Mouse (Mus musculus): ENCODE measurements at regions not wholly inside any gene's neighbourhood (a gene's known extent, or its start where the extent isn't known, plus 50 kb on each side); places are given as distances from the start of the nearest gene placed in this dataset.

GRCm38 (mm10) chr17:4461541-4461940 is 532.6 kb upstream of the Arid1b start:
- Histone ChIP-seq H3K9me3 (ENCODE audit: control insufficient read depth) (no peaks in the 10 kb centered on the region), H3K4me3 (ENCODE audit: low read depth, low read length) (no peak overlapping the region), H3K27me3 (replicated peaks; ENCODE audit: control insufficient read depth, insufficient read depth, low read length) (no peaks in the 10 kb centered on the region), H3K4me2 (replicated peaks; ENCODE audit: low read depth) (no peak overlapping the region), H3K36me3 (ENCODE audit: control insufficient read depth, insufficient read depth) (no peaks in the 10 kb centered on the region), H3K9ac (ENCODE audit: low read depth, low read length) (no peak overlapping the region), H3K27ac (ENCODE audit: low read depth, low read length) (no peak overlapping the region), H3K4me1 (replicated peaks; ENCODE audit: control insufficient read depth, insufficient read depth, low read length) (no peaks in the 10 kb centered on the region)
- no peak for TF ChIP-seq CTCF (IDR thresholded peaks at IDR 0.05; ENCODE audit: low read depth)
- WGBS, result 84% methylated on average over 2 of the region's 2 CpGs
- no peak for ATAC-seq

- Histone ChIP-seq H3K9ac (ENCODE audit: low read depth, low read length) (no peak overlapping the region), H3K4me1 (replicated peaks; ENCODE audit: control insufficient read depth, insufficient read depth, low read length) (no peaks in the 10 kb centered on the region), H3K36me3 (ENCODE audit: control insufficient read depth, insufficient read depth) (no peaks in the 10 kb centered on the region), H3K4me2 (replicated peaks; ENCODE audit: low read depth) (no peak overlapping the region), H3K27me3 (replicated peaks; ENCODE audit: control insufficient read depth, insufficient read depth, low read length) (no peaks in the 10 kb centered on the region), H3K9me3 (ENCODE audit: control insufficient read depth) (no peaks in the 10 kb centered on the region), H3K4me3 (ENCODE audit: low read depth, low read length) (no peak overlapping the region), H3K27ac (ENCODE audit: low read depth, low read length) (no peak overlapping the region)
- no peak for TF ChIP-seq CTCF (IDR thresholded peaks at IDR 0.05; ENCODE audit: low read depth)
- 68% methylated on average over 2 of the region's 2 CpGs for WGBS
- no peak for ATAC-seq
Observed at GRCm38 (mm10) chr17:4464286-4464880, 529.7 kb upstream of the Arid1b start.

- no peak overlapping the region for H3K27ac ChIP-seq (ENCODE audit: low read depth, low read length)
- no peak overlapping the region for H3K9ac ChIP-seq (ENCODE audit: low read depth, low read length)
- ATAC-seq, result no peak
- no peaks in the 10 kb centered on the region for H3K36me3 ChIP-seq (ENCODE audit: control insufficient read depth, insufficient read depth)
- H3K9me3 ChIP-seq (ENCODE audit: control insufficient read depth), result no peaks in the 10 kb centered on the region
- H3K4me3 ChIP-seq (ENCODE audit: low read depth, low read length), result no peak overlapping the region
- no peaks in the 10 kb centered on the region for H3K27me3 ChIP-seq (replicated peaks; ENCODE audit: control insufficient read depth, insufficient read depth, low read length)
- 89% methylated on average over 6 of the region's 6 CpGs for WGBS
- H3K4me1 ChIP-seq (replicated peaks; ENCODE audit: control insufficient read depth, insufficient read depth, low read length), result no peaks in the 10 kb centered on the region
- H3K4me2 ChIP-seq (replicated peaks; ENCODE audit: low read depth), result no peak overlapping the region
- TF ChIP-seq CTCF (IDR thresholded peaks at IDR 0.05; ENCODE audit: low read depth), result no peak
Observed at GRCm38 (mm10) chr17:4465741-4466140, 528.4 kb upstream of the Arid1b start.

- Histone ChIP-seq H3K4me3 (ENCODE audit: low read depth, low read length) (no peak overlapping the region), H3K27me3 (replicated peaks; ENCODE audit: control insufficient read depth, insufficient read depth, low read length) (no peaks in the 10 kb centered on the region), H3K27ac (ENCODE audit: low read depth, low read length) (no peak overlapping the region), H3K4me2 (replicated peaks; ENCODE audit: low read depth) (no peak overlapping the region), H3K36me3 (ENCODE audit: control insufficient read depth, insufficient read depth) (no peaks in the 10 kb centered on the region), H3K9me3 (ENCODE audit: control insufficient read depth) (no peaks in the 10 kb centered on the region), H3K4me1 (replicated peaks; ENCODE audit: control insufficient read depth, insufficient read depth, low read length) (no peaks in the 10 kb centered on the region), H3K9ac (ENCODE audit: low read depth, low read length) (no peak overlapping the region)
- no peak for ATAC-seq
- WGBS, result 67% methylated on average over 5 of the region's 5 CpGs
- no peak for TF ChIP-seq CTCF (IDR thresholded peaks at IDR 0.05; ENCODE audit: low read depth)
Observed at GRCm38 (mm10) chr17:4472412-4472811, 521.7 kb upstream of the Arid1b start.

GRCm38 (mm10) chr17:4474350-4474749 is 519.8 kb upstream of the Arid1b start:
- H3K4me1 ChIP-seq (replicated peaks; ENCODE audit: control insufficient read depth, insufficient read depth, low read length), result no peaks in the 10 kb centered on the region
- no peak overlapping the region for H3K4me2 ChIP-seq (replicated peaks; ENCODE audit: low read depth)
- H3K27ac ChIP-seq (ENCODE audit: low read depth, low read length), result no peak overlapping the region
- ATAC-seq, result no peak
- no peak overlapping the region for H3K4me3 ChIP-seq (ENCODE audit: low read depth, low read length)
- TF ChIP-seq CTCF (IDR thresholded peaks at IDR 0.05; ENCODE audit: low read depth), result no peak
- H3K9me3 ChIP-seq (ENCODE audit: control insufficient read depth), result no peaks in the 10 kb centered on the region
- 85% methylated on average over 5 of the region's 5 CpGs for WGBS
- no peaks in the 10 kb centered on the region for H3K36me3 ChIP-seq (ENCODE audit: control insufficient read depth, insufficient read depth)
- no peaks in the 10 kb centered on the region for H3K27me3 ChIP-seq (replicated peaks; ENCODE audit: control insufficient read depth, insufficient read depth, low read length)
- H3K9ac ChIP-seq (ENCODE audit: low read depth, low read length), result no peak overlapping the region

GRCm38 (mm10) chr17:4475665-4476064 is 518.5 kb upstream of the Arid1b start:
- Histone ChIP-seq H3K27me3 (replicated peaks; ENCODE audit: control insufficient read depth, insufficient read depth, low read length) (no peaks in the 10 kb centered on the region), H3K27ac (ENCODE audit: low read depth, low read length) (no peak overlapping the region), H3K4me3 (ENCODE audit: low read depth, low read length) (no peak overlapping the region), H3K4me1 (replicated peaks; ENCODE audit: control insufficient read depth, insufficient read depth, low read length) (no peaks in the 10 kb centered on the region), H3K9me3 (ENCODE audit: control insufficient read depth) (no peaks in the 10 kb centered on the region), H3K4me2 (replicated peaks; ENCODE audit: low read depth) (no peak overlapping the region), H3K9ac (ENCODE audit: low read depth, low read length) (no peak overlapping the region), H3K36me3 (ENCODE audit: control insufficient read depth, insufficient read depth) (no peaks in the 10 kb centered on the region)
- no peak for ATAC-seq
- WGBS, result 89% methylated on average over 3 of the region's 3 CpGs
- no peak for TF ChIP-seq CTCF (IDR thresholded peaks at IDR 0.05; ENCODE audit: low read depth)

GRCm38 (mm10) chr17:4494392-4494791 is 499.7 kb upstream of the Arid1b start:
- Histone ChIP-seq H3K27me3 (replicated peaks; ENCODE audit: control insufficient read depth, insufficient read depth, low read length) (no peaks in the 10 kb centered on the region), H3K4me2 (replicated peaks; ENCODE audit: low read depth) (no peak overlapping the region), H3K9me3 (ENCODE audit: control insufficient read depth) (no peaks in the 10 kb centered on the region), H3K4me1 (replicated peaks; ENCODE audit: control insufficient read depth, insufficient read depth, low read length) (no peaks in the 10 kb centered on the region), H3K9ac (ENCODE audit: low read depth, low read length) (no peak overlapping the region), H3K36me3 (ENCODE audit: control insufficient read depth, insufficient read depth) (no peaks in the 10 kb centered on the region), H3K4me3 (ENCODE audit: low read depth, low read length) (no peak overlapping the region), H3K27ac (ENCODE audit: low read depth, low read length) (no peak overlapping the region)
- TF ChIP-seq CTCF (IDR thresholded peaks at IDR 0.05; ENCODE audit: low read depth), result no peak
- ATAC-seq, result no peak
- 95% methylated on average over 2 of the region's 2 CpGs for WGBS
